Mouse (Mus musculus) 3T3-L1 (cell line): ENCODE measurements around the gene Ggcx.
A peak's percentile ranks its signal among the peaks of the same experiment; 100 is the strongest.

Experiments
- DNase-seq: peaks from one replicate; pipeline ENCODE4 v3.0.0-alpha.2; 2015; ENCODE audit warnings: low read depth, low spot score

Ggcx gene

DNA sequence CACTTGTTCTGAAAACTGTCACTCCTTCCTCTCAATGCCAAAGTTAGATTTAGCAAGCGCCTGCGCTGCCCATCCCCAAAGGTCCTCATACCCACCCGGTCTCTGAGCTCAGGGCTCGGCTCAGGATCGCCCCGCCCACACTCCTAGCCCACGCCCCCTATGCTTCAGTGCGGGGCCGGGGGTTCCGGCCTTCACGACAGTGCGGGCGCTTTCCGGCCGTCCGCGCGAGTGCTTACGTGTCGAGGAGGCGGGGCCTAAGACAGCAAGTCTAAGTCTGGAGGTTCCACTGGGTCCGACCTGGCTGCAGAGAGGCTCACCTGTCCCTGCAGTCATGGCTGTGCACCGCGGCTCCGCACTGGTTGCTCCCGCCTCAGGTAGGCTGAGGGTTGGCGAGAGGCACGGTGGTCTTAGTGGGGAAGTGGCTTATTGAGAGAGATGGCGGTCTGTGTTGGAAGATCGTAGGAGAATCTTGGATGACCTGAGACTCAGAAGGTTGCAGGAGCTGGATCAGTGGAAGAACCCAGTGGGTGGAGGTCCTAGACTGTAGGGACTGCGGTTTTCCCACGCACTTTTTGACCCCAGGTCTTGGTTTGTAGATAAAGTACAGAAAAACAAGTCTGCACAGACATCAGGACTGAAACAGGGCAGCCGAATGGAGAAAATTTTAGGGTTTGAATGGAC lies at the start of gene Ggcx:
Ggcx (plus strand) TSS at position 233 of the 681 bp plus-strand sequence.
- DNase-seq: peak; percentile 96

DNA sequence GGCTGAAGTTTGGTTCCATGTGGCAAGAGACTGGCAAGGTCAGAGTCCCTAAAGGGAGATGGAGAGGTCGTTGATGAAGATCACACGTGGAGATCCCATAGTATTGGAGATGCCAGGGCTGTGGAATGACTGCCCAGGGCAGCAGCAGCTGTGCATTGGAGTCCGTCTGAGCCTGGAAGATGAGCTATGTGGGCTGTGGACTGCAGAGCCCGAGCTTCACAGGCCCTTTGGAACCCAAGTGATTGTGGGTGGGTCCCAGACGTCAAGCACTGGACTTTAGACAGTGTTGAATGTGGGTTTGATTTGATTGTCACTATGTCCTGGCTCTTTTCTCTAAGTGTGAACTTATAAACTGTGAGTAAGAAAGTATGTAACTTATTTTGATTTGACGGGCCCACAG lies 49.1 kb upstream of the Ggcx start:
- DNase-seq: no peak

DNA sequence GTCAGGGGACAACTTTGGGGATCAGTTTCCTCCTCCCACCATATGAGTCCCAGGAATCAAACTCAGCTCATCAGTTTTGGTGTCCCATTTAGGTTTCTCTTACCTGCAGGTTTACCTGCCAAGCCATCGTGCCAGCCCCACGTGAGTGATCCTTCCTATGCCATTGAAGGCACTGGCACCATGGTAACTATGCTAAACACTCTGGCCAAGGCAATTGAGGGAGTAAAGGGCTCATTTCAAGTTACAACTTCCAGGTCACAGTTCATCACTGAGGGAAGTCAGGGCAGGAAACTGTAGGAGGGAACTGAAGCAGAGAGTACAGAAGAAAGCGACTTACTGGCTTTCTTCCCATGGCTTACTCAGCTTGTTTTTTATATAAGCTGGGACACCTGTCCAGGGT lies 47.8 kb upstream of the Ggcx start:
- DNase-seq: no peak

DNA sequence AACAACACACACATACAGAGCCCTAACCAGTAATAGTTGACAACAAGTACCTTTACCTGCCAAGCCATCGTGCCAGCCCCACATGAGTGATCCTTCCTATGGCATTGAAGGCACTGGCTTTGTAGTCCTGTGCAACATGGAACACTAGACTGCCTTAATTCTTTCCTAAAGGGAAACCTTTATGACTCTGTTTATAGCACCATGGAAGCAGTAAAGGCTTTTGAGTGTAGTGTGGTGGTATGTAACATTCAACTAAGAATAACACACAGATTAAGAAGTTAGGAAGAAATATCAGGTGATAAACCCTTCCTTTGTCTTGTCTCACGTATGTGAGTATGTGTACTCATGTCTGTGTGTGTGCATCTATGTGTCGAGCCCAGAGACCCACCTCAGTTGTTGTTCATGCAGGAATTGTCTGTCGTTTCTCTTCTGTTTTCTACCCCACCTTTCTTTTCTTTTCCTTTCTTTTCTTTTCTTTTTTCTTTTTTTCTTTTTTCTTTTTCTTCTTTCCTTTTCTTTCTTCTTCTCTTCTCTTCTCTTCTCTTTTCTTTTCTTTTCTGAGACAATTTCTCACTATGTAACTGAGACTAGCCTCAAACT lies 47.2 kb upstream of the Ggcx start, which contains the start of gene Rnf181:
Rnf181 (minus strand) TSS at position 113 of the 600 bp plus-strand sequence.
- DNase-seq: no peak

DNA sequence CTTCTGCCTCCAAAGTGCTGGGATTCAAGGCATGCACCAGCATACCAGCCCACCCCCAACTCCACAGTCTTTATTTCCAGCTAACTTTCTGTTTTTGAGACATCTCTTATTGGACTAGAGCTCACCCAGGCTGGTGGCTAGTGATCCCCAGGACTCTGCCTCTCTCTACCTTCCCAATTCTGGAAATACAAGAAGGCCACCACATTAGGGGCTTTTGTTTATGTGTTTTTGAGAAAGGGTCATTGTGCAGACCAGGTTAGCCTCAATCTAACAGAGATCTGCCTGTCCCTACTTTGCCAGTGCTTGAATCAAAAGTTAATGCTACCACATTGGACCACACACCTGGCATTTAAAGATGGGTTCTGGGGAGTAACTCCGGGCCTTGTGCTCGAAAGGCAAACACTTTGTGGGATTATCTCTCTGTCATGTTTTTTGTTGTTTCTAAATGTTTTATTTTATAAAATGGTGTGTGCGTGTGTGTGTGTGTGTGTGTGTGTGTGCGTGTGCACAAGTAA lies 46.6 kb upstream of the Ggcx start:
- DNase-seq: no peak

DNA sequence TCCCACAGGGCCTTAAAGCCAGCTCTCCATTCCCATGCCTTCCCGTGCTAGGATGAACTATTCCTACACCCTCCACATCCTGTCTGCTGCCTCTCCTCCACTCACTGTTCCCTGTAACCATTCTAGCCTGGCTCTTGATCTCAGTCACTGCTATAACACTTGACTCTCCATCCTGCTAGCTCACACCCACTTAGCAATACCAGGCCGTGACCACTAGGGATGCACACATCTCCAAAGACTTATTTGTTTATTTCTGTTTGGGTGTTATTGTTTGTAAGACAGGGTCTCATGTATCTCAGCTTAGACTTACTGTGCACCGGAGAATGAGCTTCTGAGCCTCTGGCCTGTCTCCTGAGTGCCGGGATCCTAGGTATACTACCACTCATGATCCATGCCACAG lies 44.6 kb upstream of the Ggcx start:
- DNase-seq: peak; percentile 77

DNA sequence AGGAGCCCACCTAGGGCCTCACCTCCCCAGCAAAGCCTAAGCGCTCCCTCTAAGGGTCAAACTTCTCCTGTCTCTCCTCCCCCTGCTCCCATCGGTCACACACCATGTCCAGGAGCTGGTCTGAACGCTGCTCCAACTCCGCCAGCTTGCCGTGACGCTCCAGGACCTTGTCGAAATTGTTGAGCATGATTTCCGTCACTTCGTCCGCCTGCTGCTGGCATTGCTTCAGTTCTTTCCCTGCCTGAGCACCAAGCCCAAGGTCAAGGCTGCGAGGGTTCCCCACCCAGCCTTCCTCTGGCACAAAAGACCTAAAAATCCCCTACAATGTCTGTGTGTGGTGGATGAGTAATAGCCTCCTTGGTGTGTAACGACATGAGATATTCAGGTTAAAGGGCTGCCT lies 44.0 kb upstream of the Ggcx start:
- peak; percentile 78 for DNase-seq

DNA sequence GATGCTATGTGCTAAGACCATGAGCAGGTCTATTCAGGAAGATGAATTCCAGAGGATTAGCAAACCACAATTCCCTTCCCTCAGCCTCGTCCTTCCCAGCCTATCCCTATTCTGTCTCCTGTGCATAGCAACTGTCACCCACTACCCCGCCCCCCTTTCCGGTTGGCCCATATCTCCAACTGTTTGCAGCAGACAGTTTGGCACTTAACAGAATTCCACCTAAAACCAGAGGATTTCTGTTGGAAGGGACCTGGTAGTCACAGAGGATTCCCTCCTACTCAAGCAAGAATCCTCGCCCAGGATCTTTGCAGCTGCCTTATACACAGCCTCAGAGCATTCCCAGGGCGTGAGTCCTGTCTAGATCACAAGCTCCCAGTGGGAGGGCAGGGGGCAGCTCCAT lies 43.0 kb upstream of the Ggcx start:
- DNase-seq: peak; percentile 97

DNA sequence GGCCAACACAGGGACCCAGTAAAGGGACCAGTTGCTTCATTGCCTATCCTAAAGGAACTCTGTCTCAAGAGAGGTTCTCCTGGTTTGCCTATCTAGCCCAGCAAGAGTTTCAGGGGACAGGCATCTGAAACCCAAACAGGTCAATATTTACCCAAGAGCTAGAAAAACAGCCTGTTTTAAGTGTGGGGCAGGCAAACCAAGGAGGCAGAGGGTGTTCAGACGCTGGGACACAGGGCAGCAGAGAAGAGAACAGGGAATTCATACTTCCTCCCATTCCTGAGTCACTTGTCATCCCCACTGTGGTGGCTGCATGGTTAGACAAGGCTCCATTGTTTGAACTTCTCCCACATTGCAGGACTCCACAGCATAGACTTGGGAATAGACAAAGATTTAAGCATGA lies 42.5 kb upstream of the Ggcx start:
- DNase-seq: peak; percentile 87

DNA sequence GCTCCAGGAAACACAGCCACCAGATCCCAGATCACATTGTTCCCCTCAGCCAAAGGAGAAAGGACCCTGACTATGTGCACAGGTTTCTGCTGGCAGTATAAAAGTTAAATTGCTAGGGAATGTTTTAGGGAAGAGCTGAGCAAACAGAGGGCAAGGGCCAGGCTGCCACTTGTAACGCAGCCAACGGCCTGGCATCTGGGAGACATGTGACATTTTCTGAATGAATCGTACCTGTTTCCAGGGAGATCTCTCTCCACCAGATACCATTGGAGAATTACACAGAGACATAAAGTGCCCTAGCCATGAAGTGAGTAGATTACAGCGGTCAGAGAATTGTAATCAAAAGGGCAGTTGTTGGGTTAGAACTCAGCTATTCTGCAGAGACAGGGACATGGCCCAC lies 40.9 kb upstream of the Ggcx start:
- no peak for DNase-seq

DNA sequence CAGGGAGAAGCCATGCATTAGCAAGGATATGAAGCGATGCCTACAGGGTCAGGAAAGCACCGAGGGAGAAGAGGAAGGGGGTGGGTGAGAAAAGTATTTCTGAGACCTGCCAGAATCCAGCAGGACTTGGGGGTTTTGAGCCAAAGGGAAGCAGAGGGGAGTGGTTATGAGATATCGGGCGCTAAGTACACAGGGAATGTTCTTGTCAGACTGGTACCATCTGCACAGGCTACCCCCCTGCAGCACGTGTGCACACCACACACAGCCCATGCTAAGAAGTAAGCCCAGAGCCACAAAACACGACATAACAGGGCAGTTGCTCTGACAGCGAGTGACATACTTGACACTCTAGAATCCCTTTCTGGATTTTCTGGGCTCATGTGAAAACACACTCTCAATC lies 39.9 kb upstream of the Ggcx start:
- no peak for DNase-seq

DNA sequence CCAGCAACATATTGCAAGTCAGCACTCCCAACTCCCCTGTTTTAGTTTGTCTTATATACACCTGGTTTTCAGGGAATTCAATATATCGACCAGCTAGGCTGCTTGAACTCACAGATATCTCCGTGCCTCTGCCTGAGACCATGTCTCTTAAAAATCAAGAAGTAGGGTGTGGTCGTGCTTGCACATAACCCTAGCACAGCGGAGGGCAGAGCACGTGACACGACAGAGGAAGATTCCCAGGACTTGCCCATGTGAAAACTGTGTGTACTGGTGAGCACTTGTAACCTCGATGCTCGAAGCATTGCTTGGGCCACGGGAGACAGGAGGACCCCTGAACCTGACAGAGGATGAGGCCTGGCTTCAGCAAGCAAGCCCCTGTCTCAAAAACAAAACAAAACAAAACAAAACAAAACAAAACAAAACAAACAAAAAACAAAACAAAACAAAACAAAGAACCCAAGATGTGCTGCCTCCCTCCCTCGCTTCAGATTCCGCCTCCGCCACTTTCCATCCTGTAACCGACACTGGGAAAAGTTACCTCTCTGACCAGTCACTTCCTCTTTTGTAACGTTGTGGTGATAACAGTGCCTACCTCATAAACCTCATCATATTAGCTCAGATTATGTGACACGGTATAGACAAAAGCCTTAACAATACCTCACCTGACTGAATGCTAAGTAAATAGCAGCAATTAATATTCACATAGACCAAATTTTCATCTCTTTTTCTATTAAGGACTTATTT lies 39.1 kb upstream of the Ggcx start:
- DNase-seq: no peak

DNA sequence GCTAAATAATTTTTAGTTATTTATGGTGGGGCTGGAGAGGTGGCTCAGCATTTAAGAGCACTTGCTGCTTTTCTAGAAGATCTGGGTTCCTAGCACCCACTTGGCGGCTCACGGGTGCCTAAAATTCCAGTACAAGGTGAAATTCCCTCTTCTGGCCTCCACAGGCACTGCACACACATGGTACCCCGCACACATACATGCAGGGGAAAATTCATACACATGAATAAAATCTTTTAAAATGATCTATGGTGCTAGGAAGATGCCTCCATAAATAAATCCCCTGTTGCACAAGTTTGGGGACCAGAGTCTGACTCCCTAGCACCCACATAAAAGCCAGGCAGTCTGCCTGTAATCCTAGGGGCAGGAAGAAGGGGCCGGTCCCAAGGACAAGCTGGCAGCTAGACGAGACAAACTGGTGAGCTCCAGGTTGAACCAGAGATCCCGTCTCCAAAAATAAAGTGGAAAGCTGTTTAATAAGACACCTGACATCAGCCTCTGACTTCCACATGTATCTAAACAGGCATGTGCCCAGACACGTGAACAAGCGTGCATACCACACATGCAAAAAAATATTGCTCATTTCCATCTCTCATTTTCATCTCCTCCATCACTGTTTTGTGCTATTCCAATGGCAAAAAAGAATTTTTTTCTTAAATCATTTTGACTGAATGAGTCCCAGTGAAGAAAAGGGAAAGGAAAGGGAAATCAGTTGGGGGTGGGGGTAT lies 35.4 kb upstream of the Ggcx start:
- DNase-seq: no peak

DNA sequence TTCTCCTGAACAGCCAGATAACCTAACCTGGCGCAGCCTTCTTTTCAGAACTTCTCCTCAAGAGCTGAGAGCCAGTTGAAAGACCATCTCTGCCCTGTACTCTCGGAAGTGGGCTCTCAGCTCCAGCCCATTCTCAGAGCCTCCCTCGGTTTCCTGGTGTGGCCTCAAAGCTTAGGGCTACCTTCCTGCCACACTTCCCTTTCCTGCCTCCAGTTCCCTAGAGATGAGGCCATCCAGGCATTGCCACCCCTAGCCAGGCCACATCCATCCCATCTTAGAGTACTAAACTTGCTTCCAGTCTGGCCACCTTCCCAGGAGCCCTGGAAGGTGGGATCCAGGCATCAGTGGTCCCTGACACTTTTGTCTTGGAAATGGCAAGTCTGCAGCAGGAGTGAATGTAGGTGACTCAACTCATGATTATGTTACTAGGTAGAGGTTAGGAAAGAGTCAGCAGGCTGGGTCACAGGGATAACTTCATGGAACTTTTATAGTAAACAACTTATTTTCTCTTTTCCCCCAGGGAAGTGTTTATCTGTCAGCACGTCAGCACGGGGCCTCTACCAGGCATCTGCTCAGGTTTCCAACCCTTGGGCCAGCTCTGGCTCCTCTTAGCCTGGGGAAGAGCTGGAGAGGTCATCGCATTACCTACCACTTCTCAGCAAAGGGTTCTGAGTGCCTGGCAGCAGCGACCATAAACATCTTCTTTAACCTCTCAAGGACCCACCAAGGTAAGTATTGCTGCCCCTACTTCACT lies 34.6 kb upstream of the Ggcx start:
- peak; percentile 78 for DNase-seq

DNA sequence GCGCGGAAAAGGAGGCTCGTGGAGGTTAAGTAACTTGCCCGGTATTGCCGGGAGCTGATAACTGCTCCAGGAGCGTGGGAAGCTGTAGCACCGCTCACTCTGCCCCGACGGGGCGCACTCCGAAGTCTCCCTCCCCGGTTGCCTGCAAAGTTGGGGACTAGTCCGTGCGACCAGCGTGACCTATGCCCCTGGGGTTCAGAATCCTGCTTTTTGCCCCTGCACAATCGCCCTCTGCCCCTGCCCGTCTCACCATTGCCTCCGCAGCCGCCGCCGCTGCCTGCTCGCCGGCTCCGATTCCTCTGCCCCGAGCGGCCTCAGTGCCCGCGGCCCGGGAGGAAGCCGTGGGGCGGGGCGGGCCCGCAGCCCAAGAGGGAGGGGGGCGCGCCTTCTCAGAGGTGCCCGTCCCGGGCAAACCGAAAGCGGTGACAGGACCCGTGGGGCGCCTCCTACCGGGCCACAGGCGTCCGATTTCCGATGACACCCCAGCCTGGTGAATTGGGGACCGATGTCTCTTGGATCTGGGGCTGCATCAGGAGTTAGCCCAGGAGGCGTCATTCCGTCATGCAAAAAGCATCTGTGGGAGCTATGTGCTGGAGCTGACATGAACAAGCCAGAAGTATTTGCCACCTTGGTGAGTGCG lies 33.9 kb upstream of the Ggcx start, which contains the start of gene Vamp5:
Vamp5 (minus strand) TSS at position 338 of the 640 bp plus-strand sequence.
- peak; percentile 78 for DNase-seq

DNA sequence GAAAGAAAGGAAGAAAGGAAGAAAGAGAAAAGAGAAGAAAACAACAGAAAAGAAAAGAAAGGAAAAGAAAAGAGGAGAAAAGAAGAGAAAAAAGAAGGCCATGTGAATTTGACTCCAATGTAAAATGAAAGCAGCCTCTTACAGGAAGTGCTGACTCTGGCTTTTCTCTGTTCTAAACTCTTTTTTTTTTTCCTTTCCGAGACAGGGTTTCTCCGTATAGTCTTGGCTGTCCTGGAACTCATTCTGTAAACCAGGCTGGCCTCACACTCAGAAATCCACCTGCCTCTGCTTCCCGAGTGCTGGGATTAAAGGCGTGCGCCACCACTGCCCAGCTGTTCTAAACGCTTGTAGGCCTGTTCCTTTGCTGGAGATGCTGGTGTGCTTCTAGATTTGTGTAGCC lies 31.6 kb upstream of the Ggcx start:
- DNase-seq: no peak

DNA sequence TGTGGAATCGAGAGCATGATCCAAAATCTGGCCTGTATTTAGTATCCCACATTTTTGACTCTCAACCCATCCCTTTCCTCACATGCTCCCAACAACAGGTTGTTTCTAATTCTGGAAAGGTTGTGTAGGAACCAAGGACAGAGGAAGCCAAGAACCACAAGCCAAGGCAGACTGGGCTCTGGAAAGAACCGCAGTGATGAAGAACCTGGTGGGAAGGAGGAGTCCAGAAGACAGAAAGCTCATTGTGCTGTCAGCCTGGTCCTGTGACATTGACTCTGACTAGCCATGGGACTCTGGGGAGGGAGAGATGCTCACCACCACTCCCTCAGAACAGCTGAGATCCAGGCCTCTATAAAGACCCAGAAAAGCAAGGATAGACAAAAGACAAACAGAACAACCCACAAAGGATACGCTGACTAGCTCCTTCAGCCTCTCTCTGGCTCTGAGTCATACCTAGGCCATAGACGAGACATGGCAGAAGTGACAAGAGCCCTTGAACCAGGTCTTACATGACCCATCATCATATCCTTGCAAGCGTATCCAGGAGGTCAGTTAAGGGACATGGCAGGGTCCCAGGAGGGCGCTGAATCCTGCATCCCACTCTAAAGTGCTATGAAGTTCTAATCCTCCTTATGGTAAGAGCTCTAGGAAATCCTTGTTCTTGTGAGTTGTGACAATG lies 30.8 kb upstream of the Ggcx start:
- DNase-seq: no peak

DNA sequence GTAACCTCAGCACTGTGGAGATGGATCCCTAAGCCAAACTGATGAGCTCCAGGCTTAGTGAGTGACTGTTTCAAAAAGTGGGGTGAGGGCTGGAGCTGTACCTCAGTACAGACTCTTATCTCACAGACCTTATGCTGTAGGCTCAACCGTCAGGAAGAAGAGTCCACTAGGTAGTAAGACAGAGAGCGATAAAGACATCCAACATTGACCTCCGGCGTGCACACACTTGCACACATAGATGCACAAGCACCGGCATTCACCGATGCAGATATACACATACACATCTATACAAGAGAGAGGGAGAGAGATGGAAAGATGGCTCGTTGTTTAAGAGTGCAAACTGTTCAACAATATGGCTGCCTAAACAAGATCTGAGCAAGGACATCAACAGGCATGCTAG lies 30.2 kb upstream of the Ggcx start:
- no peak for DNase-seq

DNA sequence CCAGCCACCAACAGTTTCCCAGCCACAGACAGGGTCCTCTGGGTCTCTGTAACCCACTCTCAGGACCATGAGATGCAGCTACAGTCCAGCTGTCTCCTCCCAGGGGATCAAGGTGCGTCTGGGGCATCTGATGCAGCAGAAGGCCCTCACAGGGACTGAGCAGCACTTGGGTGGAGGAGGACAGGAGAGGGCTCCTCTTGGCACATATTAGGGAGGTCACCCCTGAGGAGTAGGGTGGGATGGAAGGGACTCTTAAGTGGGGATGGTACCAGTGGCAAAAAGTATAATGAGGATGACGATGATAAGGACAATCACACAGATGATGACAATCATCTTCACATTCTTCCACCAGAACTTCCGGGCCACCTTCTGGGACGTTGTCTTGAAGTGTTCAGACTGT lies 28.9 kb upstream of the Ggcx start:
- no peak for DNase-seq

DNA sequence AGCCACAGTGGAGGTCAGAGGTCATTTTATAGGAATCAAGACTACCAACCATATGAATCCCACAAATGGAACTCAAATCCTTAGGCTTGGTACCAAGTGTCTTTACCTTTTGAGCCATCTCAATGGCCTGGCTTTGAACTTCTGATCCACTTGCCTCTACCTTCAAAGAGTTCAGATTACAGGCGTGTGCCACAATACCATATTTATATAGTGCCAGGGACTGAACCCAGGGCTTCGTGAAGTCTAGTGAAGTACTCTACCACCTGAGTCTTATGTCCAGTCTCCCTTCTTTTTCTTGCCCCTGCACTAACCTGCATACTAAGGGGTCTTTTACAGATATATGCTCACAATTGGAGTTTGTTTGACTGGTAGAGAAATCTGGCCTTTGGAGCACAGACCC lies 27.5 kb upstream of the Ggcx start:
- no peak for DNase-seq
